Mouse (Mus musculus): ENCODE measurements at regions not wholly inside any gene's neighbourhood (a gene's known extent, or its start where the extent isn't known, plus 50 kb on each side); places are given as distances from the start of the nearest gene placed in this dataset.

DNA sequence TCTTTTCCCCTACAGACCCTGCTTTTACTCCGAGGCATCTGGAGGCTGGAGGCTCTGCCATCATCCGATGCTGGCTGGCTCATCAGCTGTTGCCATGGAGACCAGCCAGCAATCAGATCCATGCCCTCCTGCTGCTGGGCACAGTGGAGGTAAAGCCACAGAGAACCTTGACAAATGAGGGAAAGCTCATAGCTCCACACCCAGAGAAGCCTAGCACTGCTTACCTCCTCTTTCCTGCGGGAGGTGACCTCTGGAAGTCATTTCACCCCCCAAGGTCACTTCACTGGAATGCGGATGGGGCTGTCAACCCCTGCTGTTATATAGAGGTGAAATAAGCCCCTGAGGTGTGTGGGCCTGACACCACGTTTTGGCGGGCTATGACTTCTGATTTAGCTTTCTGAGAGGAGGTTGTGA, 55.9 kb upstream of the Tnrc6c start:
- Histone ChIP-seq H3K4me1 (ENCODE audit: control insufficient read depth, insufficient read depth, low read length) (peaks cover 21% of the 10 kb centered on the region), H3K27me3 (ENCODE audit: control insufficient read depth, insufficient read depth, low read length) (peaks cover 51% of the 10 kb centered on the region), H3K4me3 (ENCODE audit: low read length) (no peak overlapping the region), H3K9me3 (ENCODE audit: control insufficient read depth, low read length) (no peaks in the 10 kb centered on the region), H3K36me3 (ENCODE audit: control insufficient read depth, insufficient read depth, low read length) (no peaks in the 10 kb centered on the region), H3K9ac (ENCODE audit: low read depth, low read length) (no peak overlapping the region), H3K4me2 (replicated peaks; ENCODE audit: low read depth, low read length) (no peak overlapping the region), H3K27ac (ENCODE audit: low read depth, low read length) (no peak overlapping the region)
- WGBS = 4% methylated on average over 6 of the region's 6 CpGs
- ATAC-seq (ENCODE audit: low FRiP score, low TSS enrichment) = no peak

DNA sequence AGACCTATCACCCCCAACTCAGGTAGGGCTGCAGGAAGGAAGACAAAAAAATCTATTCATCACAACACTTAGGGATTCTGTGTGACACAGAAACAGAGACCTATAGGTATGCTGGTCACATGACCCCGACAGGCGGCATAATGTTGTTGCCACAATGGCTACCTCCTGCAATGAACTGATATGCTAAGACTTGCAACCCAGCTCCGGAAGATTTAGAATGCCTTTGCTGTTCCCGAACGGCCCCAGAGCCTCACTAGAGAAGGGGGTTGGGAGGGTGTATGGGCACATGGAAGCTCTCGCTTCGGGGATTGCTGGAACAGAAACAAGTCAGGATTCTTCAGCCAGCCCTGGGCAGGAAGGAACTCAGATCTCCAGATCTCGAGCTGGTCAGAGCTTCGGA, 55.5 kb upstream of the Tnrc6c start:
- Histone ChIP-seq H3K4me2 (replicated peaks; ENCODE audit: low read depth, low read length) (peak overlapping the region; percentile 43), H3K9ac (ENCODE audit: low read depth, low read length) (no peak overlapping the region), H3K27ac (ENCODE audit: low read depth, low read length) (no peak overlapping the region), H3K4me1 (ENCODE audit: control insufficient read depth, insufficient read depth, low read length) (peaks cover 21% of the 10 kb centered on the region), H3K9me3 (ENCODE audit: control insufficient read depth, low read length) (no peaks in the 10 kb centered on the region), H3K36me3 (ENCODE audit: control insufficient read depth, insufficient read depth, low read length) (no peaks in the 10 kb centered on the region), H3K27me3 (ENCODE audit: control insufficient read depth, insufficient read depth, low read length) (peaks cover 51% of the 10 kb centered on the region), H3K4me3 (ENCODE audit: low read length) (peak overlapping the region; percentile 26)
- no peak for ATAC-seq (ENCODE audit: low FRiP score, low TSS enrichment)
- WGBS = 3% methylated on average over 9 of the region's 9 CpGs

DNA sequence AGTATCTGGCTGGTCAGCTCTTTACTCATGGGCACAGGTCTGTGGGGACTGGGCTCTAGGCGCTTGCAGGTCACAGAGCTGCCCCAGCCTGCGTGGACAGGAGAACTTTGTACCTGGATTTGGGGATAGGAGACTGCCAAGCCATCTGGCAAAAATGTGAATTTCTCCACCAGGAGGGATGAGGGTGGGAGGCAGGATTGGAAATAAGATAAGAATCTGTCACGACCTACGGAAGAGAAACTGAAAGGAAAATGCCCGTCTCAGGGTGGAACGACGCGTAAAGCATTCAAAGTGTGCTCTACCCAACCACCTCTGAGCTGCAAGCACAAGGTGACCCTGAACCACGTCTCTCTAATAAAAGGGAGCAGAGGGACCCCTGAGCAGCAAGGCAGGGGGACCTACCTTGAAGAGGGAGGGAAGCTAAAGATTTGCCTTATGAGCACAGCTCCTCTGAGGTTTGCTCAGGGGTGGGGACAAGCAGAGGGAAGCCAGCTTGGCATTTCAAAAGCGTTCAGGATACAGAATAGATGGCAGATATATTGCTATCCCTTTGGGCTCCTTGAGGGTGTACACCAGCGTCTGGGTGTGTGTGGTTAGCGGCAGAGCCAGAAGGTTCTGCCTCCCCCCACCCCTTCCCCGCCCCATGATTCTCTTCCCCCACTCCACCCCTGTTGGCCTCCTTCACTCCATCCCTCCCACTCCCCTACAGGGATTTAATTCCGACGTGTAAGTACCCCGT, 54.9 kb upstream of the Tnrc6c start:
- Histone ChIP-seq H3K9ac (ENCODE audit: low read depth, low read length) (peak overlapping the region; percentile 23), H3K27ac (ENCODE audit: low read depth, low read length) (no peak overlapping the region), H3K9me3 (ENCODE audit: control insufficient read depth, low read length) (no peaks in the 10 kb centered on the region), H3K4me3 (ENCODE audit: low read length) (peak overlapping the region; percentile 26), H3K4me2 (replicated peaks; ENCODE audit: low read depth, low read length) (peak overlapping the region; percentile 43), H3K27me3 (ENCODE audit: control insufficient read depth, insufficient read depth, low read length) (peaks cover 51% of the 10 kb centered on the region), H3K4me1 (ENCODE audit: control insufficient read depth, insufficient read depth, low read length) (peaks cover 21% of the 10 kb centered on the region), H3K36me3 (ENCODE audit: control insufficient read depth, insufficient read depth, low read length) (no peaks in the 10 kb centered on the region)
- 5% methylated on average over 16 of the region's 16 CpGs for WGBS
- no peak for ATAC-seq (ENCODE audit: low FRiP score, low TSS enrichment)

DNA sequence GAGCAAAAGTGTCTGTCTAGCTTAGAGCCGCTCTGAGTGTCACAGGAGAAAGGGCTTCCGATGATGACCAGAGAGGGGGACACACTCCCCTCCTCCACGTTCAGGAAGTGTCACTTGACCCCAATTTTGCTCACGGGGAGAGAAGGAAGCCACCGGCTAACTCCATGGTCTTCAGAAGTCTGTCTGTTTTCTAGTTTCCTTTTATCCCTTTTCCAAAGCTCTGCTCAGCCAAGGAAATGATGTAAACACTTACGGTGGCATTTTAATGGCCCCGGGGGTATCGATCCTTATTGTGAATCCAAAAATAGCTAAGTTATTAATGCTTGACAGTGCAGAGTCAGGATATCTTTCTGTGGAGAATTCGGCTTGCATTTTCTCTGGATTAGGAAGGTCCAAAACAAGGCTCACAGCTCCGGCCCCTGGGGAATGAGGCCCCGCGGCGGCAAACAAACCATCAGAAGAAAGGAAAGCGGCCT, 54.3 kb upstream of the Tnrc6c start:
- WGBS = 7% methylated on average over 14 of the region's 14 CpGs
- peak overlapping the region; percentile 43 for H3K4me2 ChIP-seq (replicated peaks; ENCODE audit: low read depth, low read length)
- H3K36me3 ChIP-seq (ENCODE audit: control insufficient read depth, insufficient read depth, low read length) = no peaks in the 10 kb centered on the region
- no peak overlapping the region for H3K27ac ChIP-seq (ENCODE audit: low read depth, low read length)
- peaks cover 51% of the 10 kb centered on the region for H3K27me3 ChIP-seq (ENCODE audit: control insufficient read depth, insufficient read depth, low read length)
- ATAC-seq (ENCODE audit: low FRiP score, low TSS enrichment) = no peak
- H3K4me3 ChIP-seq (ENCODE audit: low read length) = peak overlapping the region; percentile 26
- no peak overlapping the region for H3K9ac ChIP-seq (ENCODE audit: low read depth, low read length)
- H3K4me1 ChIP-seq (ENCODE audit: control insufficient read depth, insufficient read depth, low read length) = peaks cover 21% of the 10 kb centered on the region
- H3K9me3 ChIP-seq (ENCODE audit: control insufficient read depth, low read length) = no peaks in the 10 kb centered on the region

DNA sequence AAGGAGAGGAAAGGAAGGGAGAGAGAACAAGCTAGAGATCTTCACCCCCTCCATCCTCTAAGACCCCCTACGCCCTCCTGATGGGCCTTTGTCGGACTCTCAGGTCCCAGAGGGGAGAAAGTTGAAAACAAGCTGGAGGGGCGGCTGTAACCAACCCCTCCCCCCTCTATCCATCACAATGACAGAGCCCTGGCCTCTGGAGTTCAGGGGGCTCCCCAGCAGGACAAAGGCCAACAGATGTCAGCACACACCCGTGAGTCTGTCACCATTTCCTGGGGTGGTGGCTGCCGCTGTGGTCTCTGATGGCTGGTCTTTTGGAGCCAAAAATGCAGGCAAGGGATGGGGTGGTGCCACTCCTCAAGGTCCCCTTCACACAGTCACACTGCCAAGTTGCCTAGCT, 52.9 kb upstream of the Tnrc6c start:
- H3K4me3 ChIP-seq (ENCODE audit: low read length) = no peak overlapping the region
- H3K36me3 ChIP-seq (ENCODE audit: control insufficient read depth, insufficient read depth, low read length) = no peaks in the 10 kb centered on the region
- H3K4me2 ChIP-seq (replicated peaks; ENCODE audit: low read depth, low read length) = no peak overlapping the region
- ATAC-seq (ENCODE audit: low FRiP score, low TSS enrichment) = no peak
- no peaks in the 10 kb centered on the region for H3K9me3 ChIP-seq (ENCODE audit: control insufficient read depth, low read length)
- H3K27ac ChIP-seq (ENCODE audit: low read depth, low read length) = no peak overlapping the region
- H3K4me1 ChIP-seq (ENCODE audit: control insufficient read depth, insufficient read depth, low read length) = peaks cover 25% of the 10 kb centered on the region
- WGBS = 12% methylated on average over 5 of the region's 5 CpGs
- H3K9ac ChIP-seq (ENCODE audit: low read depth, low read length) = no peak overlapping the region
- H3K27me3 ChIP-seq (ENCODE audit: control insufficient read depth, insufficient read depth, low read length) = peaks cover 51% of the 10 kb centered on the region

DNA sequence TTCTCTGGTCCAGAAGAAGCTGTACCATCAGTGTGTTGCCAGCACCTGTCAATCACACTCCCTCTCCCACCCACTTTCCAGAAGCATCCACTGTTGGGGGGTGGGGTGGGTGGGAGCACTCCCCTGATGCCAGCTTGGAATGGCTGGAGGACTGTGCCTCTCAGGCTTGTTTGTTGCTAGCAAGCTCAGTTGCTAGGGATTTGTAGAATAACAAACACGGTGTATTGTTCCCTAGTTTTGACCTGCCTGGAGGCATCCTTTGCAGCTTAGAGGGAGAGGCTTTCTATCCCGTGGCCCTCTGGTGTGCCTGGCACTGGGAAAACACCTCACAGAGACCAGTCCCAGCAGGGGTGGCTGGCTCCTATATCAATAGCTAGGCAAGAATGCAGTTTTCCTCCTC, 50.1 kb upstream of the Tnrc6c start:
- WGBS = 41% methylated on average over 2 of the region's 2 CpGs
- ATAC-seq (ENCODE audit: low FRiP score, low TSS enrichment) = no peak
- H3K4me2 ChIP-seq (replicated peaks; ENCODE audit: low read depth, low read length) = no peak overlapping the region
- no peak overlapping the region for H3K9ac ChIP-seq (ENCODE audit: low read depth, low read length)
- no peaks in the 10 kb centered on the region for H3K9me3 ChIP-seq (ENCODE audit: control insufficient read depth, low read length)
- H3K27me3 ChIP-seq (ENCODE audit: control insufficient read depth, insufficient read depth, low read length) = peaks cover 27% of the 10 kb centered on the region
- H3K4me3 ChIP-seq (ENCODE audit: low read length) = no peak overlapping the region
- no peak overlapping the region for H3K27ac ChIP-seq (ENCODE audit: low read depth, low read length)
- H3K36me3 ChIP-seq (ENCODE audit: control insufficient read depth, insufficient read depth, low read length) = no peaks in the 10 kb centered on the region
- peaks cover 24% of the 10 kb centered on the region for H3K4me1 ChIP-seq (ENCODE audit: control insufficient read depth, insufficient read depth, low read length)
